Mouse (Mus musculus) CH12.LX (cell line): ENCODE data around the gene Htt.

Experiments
- CTCF ChIP-seq, 2 experiments: IDR thresholded peaks in 1 of 2; conservative IDR thresholded peaks in 1 of 2; 2 replicates each; pipeline ENCODE4 v1.5.1; 2011 to 2012; ENCODE audit warnings: low read depth in 2 of 2, low read length in 2 of 2, improper control_type of control experiment in 1 of 2, inconsistent platforms in 1 of 2, mild to moderate bottlenecking in 1 of 2, moderate library complexity in 1 of 2
- EP300 ChIP-seq: IDR thresholded peaks from 2 replicates; pipeline ENCODE4 v1.6.1; 2011; ENCODE audit warnings: low read length, improper control_type of control experiment
- MAFK ChIP-seq: IDR thresholded peaks from 2 replicates; pipeline ENCODE4 v1.6.1; 2011; ENCODE audit warnings: low read length, improper control_type of control experiment; ENCODE audit not compliant: insufficient replicate concordance
- MYC ChIP-seq: IDR thresholded peaks from 2 replicates; pipeline ENCODE4 v1.6.1; 2011; ENCODE audit warnings: low read depth, mild to moderate bottlenecking, improper control_type of control experiment, low read length
- PAX5 ChIP-seq: IDR thresholded peaks from 2 replicates; pipeline ENCODE4 v1.6.1; 2012; ENCODE audit warnings: low read length, inconsistent platforms, mixed read lengths
- POLR2A ChIP-seq: IDR thresholded peaks from 2 replicates; pipeline ENCODE4 v1.6.1; 2011; ENCODE audit warnings: low read depth, mild to moderate bottlenecking, improper control_type of control experiment, low read length
- POLR2AphosphoS2 ChIP-seq: IDR thresholded peaks from 2 replicates; pipeline ENCODE4 v1.6.1; 2011; ENCODE audit warnings: low read depth, low read length, improper control_type of control experiment
- USF1 ChIP-seq: IDR thresholded peaks from 2 replicates; pipeline ENCODE4 v1.6.1; 2014; ENCODE audit warnings: low read depth, mild to moderate bottlenecking, inconsistent platforms, low read length, improper control_type of control experiment
- ZC3H11A ChIP-seq: IDR thresholded peaks from 2 replicates; pipeline ENCODE4 v1.6.1; 2012; ENCODE audit warnings: low read depth, mild to moderate bottlenecking, inconsistent platforms, low read length, improper control_type of control experiment

DNA sequence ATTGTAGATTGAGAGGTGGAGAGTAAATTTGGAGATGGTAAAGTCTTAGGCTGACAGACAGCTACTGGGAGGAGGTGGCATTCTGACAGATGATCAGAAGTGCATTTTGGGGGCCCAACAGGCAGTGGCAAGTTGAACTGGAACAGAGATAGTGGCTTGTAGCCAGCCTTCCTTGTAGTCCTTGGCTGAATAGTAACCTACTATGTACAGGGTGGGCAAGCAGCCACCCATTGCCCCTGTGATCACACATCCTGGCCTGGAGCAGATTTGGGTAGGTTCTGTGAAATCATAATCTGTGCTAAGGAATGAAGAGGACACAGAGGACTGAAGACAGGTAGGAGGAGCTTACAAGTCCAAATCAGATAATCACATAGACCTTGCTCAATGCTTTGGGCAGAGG lies 142.9 kb downstream of the Htt start:
- TF ChIP-seq MAFK = no peak
- TF ChIP-seq MYC = no peak
- TF ChIP-seq POLR2A = no peak
- TF ChIP-seq EP300 = no peak
- no peak for TF ChIP-seq USF1
- TF ChIP-seq POLR2AphosphoS2 = no peak
- no peak for TF ChIP-seq PAX5
- no peak for TF ChIP-seq CTCF (conservative IDR thresholded peaks at IDR 0.05 in 1 of 2, IDR thresholded peaks at IDR 0.05 in 1 of 2; ENCODE audit: low read depth in 2 of 2, low read length in 2 of 2)
- no peak for TF ChIP-seq ZC3H11A
